ENCODE assay signal across 19 mouse cellular contexts in genomic region chr5:53956396-53957314, GRCm38 (mm10). TPM values are rescaled to one million over a fixed set of nuclear protein-coding genes. Genes with fewer than 3 reads are reported as not detected.
DNase-seq lines count a peak whose midpoint lies in the region; ATAC-seq and TF ChIP-seq lines count a peak whose summit lies in the region.
"Had no signal": no experiment of that assay in that cellular context is flagged by ENCODE, and none has a peak within 500 bp of the region (broad histone marks: within the 10 kb centered on the region; RNA-seq: fewer than 3 reads in every experiment).

No protein-coding gene starts in this region.

- TF ChIP-seq EP300 in liver, embryonic 14.5 days (IDR thresholded peaks at IDR 0.05; ENCODE audit: low read depth) = no peak

- 61% methylated on average over 19 of the region's 19 CpGs for WGBS in kidney, adult 2 months
- WGBS in limb, embryonic 12.5 days = 61% methylated on average over 19 of the region's 19 CpGs
- 87% methylated on average over 19 of the region's 19 CpGs for WGBS in limb, embryonic 10.5 days
- 82% methylated on average over 19 of the region's 19 CpGs for WGBS in liver, embryonic 14.5 days (ENCODE audit: insufficient replicate concordance)
- 87% methylated on average over 19 of the region's 19 CpGs for WGBS in midbrain, embryonic 15.5 days
- WGBS in midbrain, embryonic 16.5 days = 89% methylated on average over 19 of the region's 19 CpGs

- peak overlapping the region; percentile 0; the same call in 1 of the 2 replicates for H3K27ac ChIP-seq in kidney, adult 2 months (ENCODE audit: insufficient read depth, low read depth, low read length)
- 0 out of 2 replicates have a peak overlapping the region, but pooled peaks have one; percentile 17 for H3K27ac ChIP-seq in limb, embryonic 12.5 days
- H3K27ac ChIP-seq in limb, embryonic 10.5 days = no peak overlapping the region
- H3K27ac ChIP-seq in liver, embryonic 14.5 days = no peak overlapping the region
- no peak overlapping the region for H3K27ac ChIP-seq in midbrain, embryonic 15.5 days
- H3K27ac ChIP-seq in midbrain, embryonic 16.5 days (ENCODE audit: low read length) = no peak overlapping the region
- H3K27ac ChIP-seq: embryonic facial prominence, embryonic 13.5 days; hindbrain, embryonic 14.5 days; left cerebral cortex, adult 2 months had no signal

- no peak overlapping the region for H3K9ac ChIP-seq in limb, embryonic 12.5 days (replicated peaks)
- H3K9ac ChIP-seq in liver, embryonic 14.5 days (replicated peaks) = no peak overlapping the region
- H3K9ac ChIP-seq in midbrain, embryonic 15.5 days = no peak overlapping the region
- no peak overlapping the region for H3K9ac ChIP-seq in midbrain, embryonic 16.5 days (ENCODE audit: low read depth, low read length)
- H3K9ac ChIP-seq: embryonic facial prominence, embryonic 13.5 days; forebrain, postnatal 0 days; heart, embryonic 12.5 days; hindbrain, embryonic 14.5 days had no signal

- no peak for TF ChIP-seq CTCF in kidney, adult 2 months (conservative IDR thresholded peaks at IDR 0.05; ENCODE audit: insufficient read depth, insufficient read length, low read depth, low read length)
- TF ChIP-seq CTCF in liver, embryonic 14.5 days (IDR thresholded peaks at IDR 0.05; ENCODE audit: low read depth) = no peak

- peaks cover 4% of the 10 kb centered on the region; the same call in 1 of the 2 replicates for H3K4me1 ChIP-seq in kidney, adult 2 months (ENCODE audit: control insufficient read depth, insufficient read depth, low read length)
- peaks cover 6% of the 10 kb centered on the region for H3K4me1 ChIP-seq in limb, embryonic 12.5 days (replicated peaks)
- H3K4me1 ChIP-seq in limb, embryonic 10.5 days = no peaks in the 10 kb centered on the region
- H3K4me1 ChIP-seq in liver, embryonic 14.5 days (replicated peaks; ENCODE audit: control insufficient read depth in 2 of 2, insufficient read depth in 2 of 2, low read length in 1 of 2) = peaks cover 0 to 3% of the 10 kb centered on the region in 2 experiments; a peak in 2 of 4 replicates
- no peaks in the 10 kb centered on the region for H3K4me1 ChIP-seq in midbrain, embryonic 15.5 days
- H3K4me1 ChIP-seq in midbrain, embryonic 16.5 days (ENCODE audit: control insufficient read depth, insufficient read depth, low read length) = no peaks in the 10 kb centered on the region
- H3K4me1 ChIP-seq: embryonic facial prominence, embryonic 13.5 days had no signal

- no peak for DNase-seq in kidney, adult 2 months
- DNase-seq in kidney, postnatal 14 days = no peak
- DNase-seq in limb, embryonic 10.5 days (ENCODE audit: low spot score) = no peak
- no peak for DNase-seq in liver, embryonic 14.5 days (ENCODE audit: low read depth in 3 of 3, low spot score in 3 of 3)
- DNase-seq: adrenal gland, postnatal 36 days; cerebellum, adult 11-12 months; forebrain, postnatal 0 days; heart, postnatal 14 days; right cerebral cortex, postnatal 14 days; thymus, postnatal 36 days had no signal

- H3K4me3 ChIP-seq in kidney, adult 2 months (ENCODE audit: insufficient read depth, low read depth, low read length) = no peak overlapping the region
- H3K4me3 ChIP-seq in limb, embryonic 12.5 days (replicated peaks) = no peak overlapping the region
- H3K4me3 ChIP-seq in limb, embryonic 10.5 days = no peak overlapping the region
- H3K4me3 ChIP-seq in liver, embryonic 14.5 days (ENCODE audit: insufficient read depth in 1 of 2, low read depth in 2 of 2, low read length in 2 of 2) = no peak overlapping the region
- H3K4me3 ChIP-seq in midbrain, embryonic 15.5 days = no peak overlapping the region
- H3K4me3 ChIP-seq in midbrain, embryonic 16.5 days (ENCODE audit: low read depth, low read length) = no peak overlapping the region
- H3K4me3 ChIP-seq: embryonic facial prominence, embryonic 13.5 days; heart, embryonic 12.5 days; left cerebral cortex, adult 2 months; megakaryocyte, embryonic 14.5 days had no signal

- H3K9me3 ChIP-seq in limb, embryonic 12.5 days = 0 out of 2 replicates have a peak, but pooled peaks cover 3% of the 10 kb centered on the region
- H3K9me3 ChIP-seq in limb, embryonic 10.5 days (replicated peaks) = no peaks in the 10 kb centered on the region
- H3K9me3 ChIP-seq in liver, embryonic 14.5 days (ENCODE audit: control insufficient read depth, low read length) = no peaks in the 10 kb centered on the region
- H3K9me3 ChIP-seq in midbrain, embryonic 15.5 days = no peaks in the 10 kb centered on the region
- no peaks in the 10 kb centered on the region for H3K9me3 ChIP-seq in midbrain, embryonic 16.5 days (replicated peaks; ENCODE audit: control insufficient read depth, low read length, poor library complexity, severe bottlenecking)
- H3K9me3 ChIP-seq: embryonic facial prominence, embryonic 13.5 days had no signal

- H3K4me2 ChIP-seq in limb, embryonic 12.5 days = no peak overlapping the region; the same call in 1 of the 2 replicates
- H3K4me2 ChIP-seq in liver, embryonic 14.5 days (ENCODE audit: low read depth) = no peak overlapping the region
- no peak overlapping the region for H3K4me2 ChIP-seq in midbrain, embryonic 15.5 days
- H3K4me2 ChIP-seq in midbrain, embryonic 16.5 days (ENCODE audit: low read length) = no peak overlapping the region
- H3K4me2 ChIP-seq: embryonic facial prominence, embryonic 13.5 days; heart, embryonic 12.5 days; hindbrain, embryonic 14.5 days had no signal

- no peaks in the 10 kb centered on the region for H3K27me3 ChIP-seq in kidney, adult 2 months (replicated peaks; ENCODE audit: control insufficient read depth, insufficient read depth, low read length)
- no peaks in the 10 kb centered on the region for H3K27me3 ChIP-seq in limb, embryonic 12.5 days
- no peaks in the 10 kb centered on the region for H3K27me3 ChIP-seq in limb, embryonic 10.5 days (ENCODE audit: low read depth, poor library complexity, severe bottlenecking)
- H3K27me3 ChIP-seq in liver, embryonic 14.5 days (ENCODE audit: control insufficient read depth, insufficient read depth, low read length) = no peaks in the 10 kb centered on the region
- H3K27me3 ChIP-seq in midbrain, embryonic 15.5 days (replicated peaks) = no peaks in the 10 kb centered on the region
- H3K27me3 ChIP-seq in midbrain, embryonic 16.5 days (ENCODE audit: control insufficient read depth, insufficient read depth, low read depth, low read length) = no peaks in the 10 kb centered on the region
- H3K27me3 ChIP-seq: embryonic facial prominence, embryonic 13.5 days; heart, embryonic 12.5 days; megakaryocyte, embryonic 14.5 days had no signal

- peak; percentile 54; the same call in 1 of the 2 replicates for ATAC-seq in limb, embryonic 12.5 days (ENCODE audit: insufficient number of reproducible peaks, insufficient read depth, low FRiP score, low TSS enrichment, low read depth)
- 0 out of 2 replicates have a peak, but pooled peaks have one; percentile 23 for ATAC-seq in liver, embryonic 14.5 days (ENCODE audit: insufficient read depth)
- ATAC-seq in midbrain, embryonic 15.5 days (replicated peaks) = no peak
- ATAC-seq in midbrain, embryonic 16.5 days = no peak
- ATAC-seq: forebrain, postnatal 0 days; lung, postnatal 0 days had no signal

- no peaks in the 10 kb centered on the region for H3K36me3 ChIP-seq in kidney, adult 2 months (ENCODE audit: control insufficient read depth, insufficient read depth, low read length)
- no peaks in the 10 kb centered on the region for H3K36me3 ChIP-seq in limb, embryonic 12.5 days
- no peaks in the 10 kb centered on the region for H3K36me3 ChIP-seq in limb, embryonic 10.5 days
- H3K36me3 ChIP-seq in liver, embryonic 14.5 days (replicated peaks; ENCODE audit: control insufficient read depth, insufficient read depth, low read depth) = no peaks in the 10 kb centered on the region
- H3K36me3 ChIP-seq in midbrain, embryonic 15.5 days (replicated peaks) = no peaks in the 10 kb centered on the region
- no peaks in the 10 kb centered on the region for H3K36me3 ChIP-seq in midbrain, embryonic 16.5 days (ENCODE audit: control insufficient read depth, insufficient read depth, low read length)
- H3K36me3 ChIP-seq: embryonic facial prominence, embryonic 13.5 days; heart, embryonic 12.5 days had no signal

- TF ChIP-seq POLR2A in kidney, adult 2 months (IDR thresholded peaks at IDR 0.05; ENCODE audit: low read depth, low read length) = no peak

RNA-seq across cellular contexts. Expression of gene Stim2, which starts 41.6 kb away (rescaled TPM):
- 10.3 and 14.7 TPM in 2 replicates for polyA plus RNA-seq in kidney, adult 2 months (2012; rRNA removed)
- 16.8 and 19.1 TPM in 2 replicates for polyA plus RNA-seq in limb, embryonic 12.5 days (2016; fragmentation: Nextera tagmentation; extraction: Ambion mirVana)
- 11.5 and 14.1 TPM in 2 replicates for polyA plus RNA-seq in limb, embryonic 10.5 days (2016; fragmentation: Nextera tagmentation; extraction: Ambion mirVana)
- polyA plus RNA-seq in liver, embryonic 14.5 days (2012; rRNA removed) = 2.0 and 2.2 TPM in 2 replicates
- 4.2 and 4.4 TPM in 2 replicates for polyA plus RNA-seq in liver, embryonic 14.5 days (2014; fragmentation: Nextera tagmentation; extraction: Ambion mirVana)
- 27.2 and 27.6 TPM in 2 replicates for polyA plus RNA-seq in midbrain, embryonic 15.5 days (2015; fragmentation: Nextera tagmentation; extraction: Ambion mirVana)
- 26.3 and 28.9 TPM in 2 replicates for polyA plus RNA-seq in midbrain, embryonic 16.5 days (2015; fragmentation: Nextera tagmentation; extraction: Ambion mirVana)

Comparison
In these comparisons a context has a peak if more than half of its experiments do, and no peak if none do; other contexts are left out.
1. H3K27ac ChIP-seq: peak in kidney, adult 2 months (single experiment) and limb, embryonic 12.5 days (single experiment); none in limb, embryonic 10.5 days (single experiment), liver, embryonic 14.5 days (single experiment), midbrain, embryonic 15.5 days (single experiment) and midbrain, embryonic 16.5 days (single experiment).
2. ATAC-seq: peak in limb, embryonic 12.5 days (single experiment) and liver, embryonic 14.5 days (single experiment); none in midbrain, embryonic 15.5 days (single experiment) and midbrain, embryonic 16.5 days (single experiment).